20 mouse cellular contexts compared by ENCODE assay signal in the genomic region with DNA sequence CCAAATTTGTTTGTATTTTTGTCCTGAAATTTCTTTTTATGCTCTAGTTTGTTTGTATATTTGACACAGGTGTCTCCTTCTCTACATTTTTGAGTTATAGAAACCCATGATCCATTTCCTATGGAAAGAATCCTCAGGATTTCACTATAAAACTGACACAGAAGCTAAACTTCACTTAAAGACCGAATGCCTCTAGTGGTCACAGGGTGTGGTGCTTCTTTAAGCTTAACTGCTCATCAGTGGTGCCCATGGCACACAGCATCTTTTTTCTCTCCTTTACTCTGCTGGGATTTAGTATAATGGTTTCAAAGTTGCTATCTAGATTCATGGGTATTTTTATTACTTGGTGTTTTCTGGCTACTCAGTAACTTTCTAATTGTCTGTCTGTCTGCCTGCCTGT.
DNase-seq lines count a peak whose midpoint lies in the region; ATAC-seq and TF ChIP-seq lines count a peak whose summit lies in the region.
"Had no signal": no experiment of that assay in that cellular context is flagged by ENCODE, and none has a peak within 500 bp of the region (broad histone marks: within the 10 kb centered on the region; RNA-seq: fewer than 3 reads in every experiment).

No protein-coding gene starts in this region.

- H3K27me3 ChIP-seq in liver, postnatal 0 days (ENCODE audit: insufficient read depth, low read length): no peaks in the 10 kb centered on the region
- no peaks in the 10 kb centered on the region; the same call in 1 of the 2 replicates for H3K27me3 ChIP-seq in liver, embryonic 11.5 days (replicated peaks; ENCODE audit: control insufficient read depth, insufficient read depth, low read length)
- H3K27me3 ChIP-seq: liver, embryonic 12.5 days had no signal

- no peak for TF ChIP-seq EP300 in liver, postnatal 0 days (IDR thresholded peaks at IDR 0.05; ENCODE audit: low read depth)

- no peaks in the 10 kb centered on the region for H3K36me3 ChIP-seq in liver, postnatal 0 days (replicated peaks; ENCODE audit: insufficient read depth, low read length)
- H3K36me3 ChIP-seq in liver, embryonic 11.5 days (ENCODE audit: control insufficient read depth, insufficient read depth, low read length): no peaks in the 10 kb centered on the region
- H3K36me3 ChIP-seq: forebrain, embryonic 12.5 days; limb, embryonic 10.5 days; liver, embryonic 12.5 days had no signal

- H3K9me3 ChIP-seq in liver, postnatal 0 days (ENCODE audit: low read length): no peaks in the 10 kb centered on the region
- H3K9me3 ChIP-seq in liver, embryonic 11.5 days (ENCODE audit: control insufficient read depth, low read length): no peaks in the 10 kb centered on the region
- H3K9me3 ChIP-seq: forebrain, embryonic 12.5 days; limb, embryonic 10.5 days; liver, embryonic 12.5 days had no signal

- no peak overlapping the region for H3K4me3 ChIP-seq in liver, postnatal 0 days (ENCODE audit: low read depth, low read length)
- no peak overlapping the region for H3K4me3 ChIP-seq in liver, embryonic 11.5 days (ENCODE audit: low read depth, low read length)
- H3K4me3 ChIP-seq: forebrain, embryonic 12.5 days; left cerebral cortex, adult 2 months; limb, embryonic 10.5 days; liver, embryonic 12.5 days had no signal

- no peak overlapping the region for H3K27ac ChIP-seq in liver, postnatal 0 days (ENCODE audit: low read depth)
- no peak overlapping the region for H3K27ac ChIP-seq in liver, embryonic 11.5 days (ENCODE audit: low read depth, low read length)
- H3K27ac ChIP-seq: forebrain, embryonic 12.5 days; left cerebral cortex, adult 2 months; limb, embryonic 10.5 days; liver, embryonic 12.5 days had no signal

- no peaks in the 10 kb centered on the region for H3K4me1 ChIP-seq in liver, postnatal 0 days (ENCODE audit: insufficient read depth)
- H3K4me1 ChIP-seq in liver, embryonic 11.5 days (replicated peaks; ENCODE audit: control insufficient read depth, insufficient read depth, low read length): no peaks in the 10 kb centered on the region
- H3K4me1 ChIP-seq: liver, embryonic 12.5 days had no signal

- H3K4me2 ChIP-seq in liver, postnatal 0 days (ENCODE audit: low read depth, low read length): no peak overlapping the region
- H3K4me2 ChIP-seq in liver, embryonic 11.5 days: no peak overlapping the region
- H3K4me2 ChIP-seq: forebrain, embryonic 12.5 days; heart, embryonic 11.5 days; liver, embryonic 12.5 days had no signal

- TF ChIP-seq CTCF in liver, postnatal 0 days (IDR thresholded peaks at IDR 0.05; ENCODE audit: low read depth): peak; percentile 29

- 58% methylated on average over 1 of the region's 1 CpGs for WGBS in liver, postnatal 0 days (ENCODE audit: insufficient replicate concordance)
- WGBS in liver, embryonic 11.5 days: 56% methylated on average over 1 of the region's 1 CpGs

- no peak for ATAC-seq in CD4-positive, CD25-positive, alpha-beta regulatory T cell, adult 4 months
- no peak for ATAC-seq in liver, postnatal 0 days
- ATAC-seq in liver, embryonic 11.5 days (replicated peaks; ENCODE audit: low FRiP score): no peak
- peak; percentile 70 for ATAC-seq in megakaryocyte-erythroid progenitor cell, adult 5-6 weeks (replicated peaks; ENCODE audit: low FRiP score, low TSS enrichment, poor library complexity, severe bottlenecking)
- ATAC-seq: liver, embryonic 12.5 days; lung, postnatal 0 days had no signal

- H3K9ac ChIP-seq in liver, postnatal 0 days (replicated peaks): no peak overlapping the region
- no peak overlapping the region for H3K9ac ChIP-seq in liver, embryonic 11.5 days (ENCODE audit: low read depth, low read length)
- H3K9ac ChIP-seq: forebrain, embryonic 12.5 days; liver, embryonic 12.5 days had no signal

- peak; percentile 35 for DNase-seq in CD4-positive, CD25-positive, alpha-beta regulatory T cell, adult 2 months (ENCODE audit: low read depth, low spot score)
- DNase-seq in liver, postnatal 0 days: no peak
- DNase-seq in liver, embryonic 11.5 days (ENCODE audit: low spot score): no peak
- peak; percentile 40 for DNase-seq in NIH3T3 (ENCODE audit: low read depth)
- DNase-seq in gastrocnemius, postnatal 4 days (ENCODE audit: low spot score in 2 of 2): no peak
- DNase-seq in layer of hippocampus, adult 9-11 months: no peak
- DNase-seq: adrenal gland, postnatal 36 days; cerebellum, adult 9-11 months; gastrocnemius, postnatal 36 days; heart, postnatal 36 days; right cerebral cortex, postnatal 25 days; thymus, postnatal 4 days had no signal

Comparison
In these comparisons a context has a peak if more than half of its experiments do, and no peak if none do; other contexts are left out.
1. DNase-seq: peak in CD4-positive, CD25-positive, alpha-beta regulatory T cell, adult 2 months (single experiment) and NIH3T3 (single experiment); none in liver, postnatal 0 days (single experiment), liver, embryonic 11.5 days (single experiment), gastrocnemius, postnatal 4 days (0 of 2) and layer of hippocampus, adult 9-11 months (single experiment).